Mouse (Mus musculus): ENCODE results near the gene Nsl1.

- TF ChIP-seq CTCF (IDR thresholded peaks at IDR 0.05; ENCODE audit: control insufficient read depth, insufficient read depth, low read length) (no peak), POLR2A (IDR thresholded peaks at IDR 0.05; ENCODE audit: borderline replicate concordance, control insufficient read depth, low read depth, low read length) (no peak)
These were observed 37.0 kb downstream of the Nsl1 start for GRCm38 (mm10) chr1:191099772-191100291.
